Mouse (Mus musculus) forebrain, embryonic 15.5 days (tissue): Measurements from ENCODE around the gene Msh2. TPM values are rescaled to one million over a fixed set of nuclear protein-coding genes. Genes with fewer than 3 reads are reported as not detected.
"Not testable (repeated sequence)": the region's sequence is repeated elsewhere in the genome, so short reads cannot be mapped to it uniquely, and the experiment has no call there.

Source experiments
- ATAC-seq: fragments of 200-750 bp; cut with Nextera tagmentation; replicated peaks from 2 replicates; pipeline ENCODE4 v1.8.0; 2017; ENCODE audit warnings: mild to moderate bottlenecking, moderate TSS enrichment, moderate library complexity
- H3K27ac ChIP-seq: fragments of 300-500 bp; sonication (generic); replicated peaks from 2 replicates; pipeline ENCODE4 v1.5.1; 2015; ENCODE audit warnings: mild to moderate bottlenecking, inconsistent platforms
- H3K27me3 ChIP-seq: fragments of 300-500 bp; sonication (generic); 2 replicates; pipeline ENCODE4 v1.6.1; 2015; ENCODE audit warnings: inconsistent platforms
- H3K36me3 ChIP-seq: fragments of 300-500 bp; sonication (generic); 2 replicates; pipeline ENCODE4 v1.6.1; 2015; ENCODE audit warnings: mild to moderate bottlenecking, inconsistent platforms
- H3K4me1 ChIP-seq: fragments of 300-500 bp; sonication (generic); 2 replicates; pipeline ENCODE4 v1.6.1; 2015; ENCODE audit warnings: inconsistent platforms
- H3K4me2 ChIP-seq: fragments of 300-500 bp; sonication (generic); replicated peaks from 2 replicates; pipeline ENCODE4 v1.6.1; 2015; ENCODE audit warnings: mild to moderate bottlenecking, inconsistent platforms
- H3K4me3 ChIP-seq: fragments of 300-500 bp; sonication (generic); 2 replicates; pipeline ENCODE4 v1.5.1; 2015; ENCODE audit warnings: mild to moderate bottlenecking, inconsistent platforms
- H3K9ac ChIP-seq: fragments of 300-500 bp; sonication (generic); replicated peaks from 2 replicates; pipeline ENCODE4 v1.6.1; 2015; ENCODE audit warnings: mild to moderate bottlenecking, inconsistent platforms
- H3K9me3 ChIP-seq: fragments of 300-500 bp; sonication (generic); 2 replicates; pipeline ENCODE4 v1.6.1; 2016; ENCODE audit warnings: inconsistent platforms
- WGBS: fragments of 180-500 bp; shearing (Covaris S2); methylation state at CpG from one replicate; pipeline ENCODE4 v1.1.7; 2015; ENCODE audit warnings: mixed read lengths; 5-methylcytosine and 5-hydroxymethylcytosine counted together
- polyA plus RNA-seq: library from polyadenylated mRNA; unstranded; fragments of >200 nt; fragmentation: Nextera tagmentation; extraction: Ambion mirVana; gene quantifications from 2 replicates; pipeline ENCODE4 v1.2.1, GENCODE M21; 2015

The Msh2 gene
- polyA plus RNA-seq, 1 experiment from 2014 or later = 77.9 TPM

DNA sequence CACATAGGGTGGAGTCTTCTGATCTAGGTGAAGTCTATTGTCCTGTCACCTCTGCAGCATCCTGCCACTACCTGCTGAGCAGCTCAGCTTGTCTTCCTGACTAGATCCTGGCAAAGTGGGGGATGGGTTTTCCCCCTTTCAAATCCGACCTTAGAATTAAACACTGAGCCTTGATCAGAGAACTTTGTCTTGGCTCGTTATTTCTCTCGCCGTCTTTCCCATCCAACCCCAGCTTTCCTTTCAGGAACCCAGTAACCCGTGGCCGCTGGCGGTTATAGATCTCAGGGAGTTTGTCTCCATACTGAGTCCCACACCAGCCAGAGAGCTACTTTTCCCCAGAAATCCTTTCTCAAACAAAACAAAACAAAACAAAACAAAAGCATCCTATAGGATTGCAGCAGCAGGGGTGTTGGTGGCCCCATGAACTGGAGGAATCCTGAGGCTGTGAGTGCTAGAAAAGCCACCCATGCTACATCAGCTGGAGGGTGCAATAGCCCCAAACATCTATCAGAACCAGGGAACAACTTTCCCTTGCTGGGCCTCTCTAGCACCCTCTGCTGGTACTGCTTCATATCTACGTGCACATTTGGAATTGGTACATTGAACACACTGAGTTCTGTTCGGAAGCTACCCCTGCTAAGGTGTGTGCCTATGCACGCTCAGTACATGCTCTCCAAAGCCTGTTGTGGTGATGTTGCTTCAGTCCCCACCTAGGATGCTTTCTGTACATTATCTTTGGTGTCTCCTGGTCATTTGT, 6.9 kb upstream of the Msh2 start:
- Histone ChIP-seq H3K4me2 (no peak overlapping the region), H3K9me3 (no peaks in the 10 kb centered on the region), H3K36me3 (no peaks in the 10 kb centered on the region), H3K4me3 (no peak overlapping the region), H3K9ac (no peak overlapping the region), H3K4me1 (no peaks in the 10 kb centered on the region), H3K27me3 (no peaks in the 10 kb centered on the region), H3K27ac (no peak overlapping the region)
- 76% methylated on average over 10 of the region's 10 CpGs for WGBS
- no peak for ATAC-seq

DNA sequence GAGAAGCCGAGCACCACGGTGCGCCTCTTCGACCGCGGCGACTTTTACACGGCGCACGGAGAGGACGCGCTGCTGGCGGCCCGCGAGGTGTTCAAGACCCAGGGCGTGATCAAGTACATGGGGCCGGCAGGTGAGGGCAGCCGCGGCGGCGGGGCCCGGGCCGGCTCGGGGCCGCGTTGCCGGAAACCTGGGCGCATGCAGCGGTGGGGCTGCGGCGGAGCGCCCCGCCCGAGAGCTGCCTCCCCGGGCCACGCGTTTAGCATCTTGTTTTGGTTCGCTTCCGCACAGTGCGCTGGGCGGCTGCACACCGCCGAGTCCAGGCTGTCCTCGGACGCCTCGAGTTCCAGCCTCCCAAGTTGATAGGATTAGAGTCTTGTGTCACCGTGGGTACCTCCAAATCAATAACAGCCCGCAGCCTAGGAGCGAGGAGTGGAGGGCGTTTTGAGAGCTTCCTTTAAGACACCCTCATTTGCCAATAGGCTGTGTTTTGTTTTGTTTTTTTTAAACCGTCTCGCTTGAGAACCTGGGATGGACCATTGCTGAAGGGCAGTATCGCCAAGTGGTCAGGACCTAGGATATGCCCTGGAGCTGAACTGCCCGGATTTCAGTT, 652 bp downstream of the Msh2 start:
- H3K27ac ChIP-seq = peak overlapping the region; percentile 84
- peak; percentile 74 for ATAC-seq
- H3K27me3 ChIP-seq = no peaks in the 10 kb centered on the region
- peaks cover 31% of the 10 kb centered on the region for H3K4me1 ChIP-seq
- H3K9me3 ChIP-seq = no peaks in the 10 kb centered on the region
- H3K36me3 ChIP-seq = no peaks in the 10 kb centered on the region
- H3K4me2 ChIP-seq = peak overlapping the region; percentile 69
- peak overlapping the region; percentile 96 for H3K4me3 ChIP-seq
- under 1% methylated on average over 54 of the region's 54 CpGs for WGBS
- H3K9ac ChIP-seq = peak overlapping the region; percentile 77

DNA sequence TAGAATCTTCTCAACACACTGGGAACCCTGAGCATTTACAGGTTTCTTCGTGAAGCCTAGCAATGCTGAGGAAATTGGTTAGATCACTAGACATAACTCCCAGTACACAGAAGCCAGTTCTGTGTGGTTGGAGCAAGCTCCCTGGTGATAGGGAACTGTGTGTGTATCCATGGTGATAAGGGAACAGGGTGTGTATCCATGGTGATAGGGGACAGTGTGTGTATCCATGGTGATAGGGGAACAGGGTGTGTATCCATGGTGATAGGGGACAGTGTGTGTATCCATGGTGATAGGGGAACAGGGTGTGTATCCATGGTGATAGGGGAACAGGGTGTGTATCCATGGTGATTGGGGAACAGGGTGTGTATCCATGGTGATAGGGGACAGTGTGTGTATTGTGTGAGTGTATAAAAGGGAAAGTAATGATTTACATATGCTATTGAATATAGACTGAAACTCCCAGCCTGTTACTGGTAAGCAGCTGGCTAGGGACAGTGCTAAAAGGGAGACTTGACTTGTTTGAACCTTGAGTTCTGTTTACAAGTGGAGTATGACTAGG, 4.9 kb downstream of the Msh2 start:
- H3K9ac ChIP-seq, H3K4me2 ChIP-seq, ATAC-seq, H3K4me3 ChIP-seq, H3K27me3 ChIP-seq, H3K27ac ChIP-seq, H3K9me3 ChIP-seq: not testable (repeated sequence)
- 83% methylated on average over 1 of the region's 1 CpGs for WGBS
- peaks cover 26% of the 10 kb centered on the region for H3K4me1 ChIP-seq
- peaks cover 21% of the 10 kb centered on the region for H3K36me3 ChIP-seq

DNA sequence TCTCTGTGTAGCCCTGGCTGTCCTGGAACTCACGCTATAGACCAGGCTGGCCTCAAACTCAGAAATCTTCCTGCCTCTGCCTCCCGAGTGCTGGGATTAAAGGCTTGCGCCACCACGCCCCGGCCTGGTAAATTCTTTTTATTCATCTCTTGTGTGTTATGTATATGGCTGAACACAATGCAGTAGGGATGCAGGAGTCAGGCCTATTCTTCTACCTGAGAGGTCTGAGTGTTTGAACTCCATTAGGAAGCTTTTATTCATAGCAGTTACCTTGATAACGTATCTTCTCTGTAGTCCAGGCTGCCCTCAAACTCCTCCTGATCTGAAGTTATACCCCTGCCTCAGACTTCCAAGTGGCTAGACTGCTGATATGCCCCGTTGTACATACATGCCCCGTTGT, 5.5 kb downstream of the Msh2 start:
- Histone ChIP-seq H3K4me2 (no peak overlapping the region), H3K4me1 (peaks cover 24% of the 10 kb centered on the region), H3K4me3 (no peak overlapping the region), H3K9ac (no peak overlapping the region), H3K27me3 (no peaks in the 10 kb centered on the region), H3K27ac (no peak overlapping the region), H3K36me3 (peaks cover 27% of the 10 kb centered on the region), H3K9me3 (no peaks in the 10 kb centered on the region)
- no peak for ATAC-seq
- 94% methylated on average over 8 of the region's 8 CpGs for WGBS

DNA sequence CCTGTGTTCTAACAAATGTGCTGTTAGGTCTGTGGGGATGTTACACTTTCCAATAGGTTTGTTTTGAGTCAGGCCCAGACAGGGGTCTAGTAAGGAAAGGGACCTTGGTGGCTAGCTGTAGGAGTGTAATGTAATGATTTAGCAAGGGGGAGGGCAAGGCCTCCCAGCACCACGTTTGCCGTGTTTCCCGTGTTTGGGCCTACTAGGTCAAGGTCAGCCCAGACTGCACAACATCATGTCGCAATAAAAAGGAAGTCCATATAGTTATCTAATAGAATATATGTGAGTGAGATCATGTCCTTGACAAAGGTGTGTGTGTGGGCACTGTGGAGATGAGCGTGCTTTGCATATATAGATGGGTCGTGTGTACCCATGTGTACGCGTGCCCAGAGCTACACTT, 17.1 kb downstream of the Msh2 start:
- Histone ChIP-seq H3K27ac (no peak overlapping the region), H3K4me2 (no peak overlapping the region), H3K9ac (no peak overlapping the region), H3K27me3 (no peaks in the 10 kb centered on the region), H3K4me3 (no peak overlapping the region), H3K36me3 (peaks cover 54% of the 10 kb centered on the region), H3K9me3 (no peaks in the 10 kb centered on the region), H3K4me1 (no peaks in the 10 kb centered on the region)
- 97% methylated on average over 8 of the region's 8 CpGs for WGBS
- ATAC-seq = no peak

DNA sequence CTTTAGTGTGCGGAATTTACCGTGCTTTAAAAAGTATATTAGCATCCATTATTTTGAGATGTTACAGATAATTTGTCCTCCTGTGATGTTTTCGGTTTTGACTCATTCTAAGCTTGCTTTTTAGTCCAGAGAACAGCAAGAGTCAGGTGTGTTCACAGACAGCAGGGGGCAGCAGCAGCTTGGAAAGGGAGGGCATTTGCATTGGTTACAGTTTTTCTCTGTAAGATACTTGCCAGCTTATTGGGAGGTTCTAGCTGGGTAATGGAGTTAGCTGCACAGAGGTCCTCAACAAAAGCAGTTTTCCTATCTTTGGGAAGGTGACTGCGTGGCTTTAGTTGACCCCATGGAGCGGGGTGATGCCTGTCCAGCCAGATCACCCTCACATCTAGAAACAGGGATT, 19.8 kb downstream of the Msh2 start:
- 89% methylated on average over 5 of the region's 5 CpGs for WGBS
- H3K36me3 ChIP-seq = peaks cover 39% of the 10 kb centered on the region
- H3K4me3 ChIP-seq = no peak overlapping the region
- ATAC-seq = peak; percentile 76
- no peak overlapping the region for H3K27ac ChIP-seq
- no peaks in the 10 kb centered on the region for H3K9me3 ChIP-seq
- H3K4me2 ChIP-seq = no peak overlapping the region
- H3K4me1 ChIP-seq = peaks cover 8% of the 10 kb centered on the region
- H3K9ac ChIP-seq = no peak overlapping the region
- no peaks in the 10 kb centered on the region for H3K27me3 ChIP-seq

DNA sequence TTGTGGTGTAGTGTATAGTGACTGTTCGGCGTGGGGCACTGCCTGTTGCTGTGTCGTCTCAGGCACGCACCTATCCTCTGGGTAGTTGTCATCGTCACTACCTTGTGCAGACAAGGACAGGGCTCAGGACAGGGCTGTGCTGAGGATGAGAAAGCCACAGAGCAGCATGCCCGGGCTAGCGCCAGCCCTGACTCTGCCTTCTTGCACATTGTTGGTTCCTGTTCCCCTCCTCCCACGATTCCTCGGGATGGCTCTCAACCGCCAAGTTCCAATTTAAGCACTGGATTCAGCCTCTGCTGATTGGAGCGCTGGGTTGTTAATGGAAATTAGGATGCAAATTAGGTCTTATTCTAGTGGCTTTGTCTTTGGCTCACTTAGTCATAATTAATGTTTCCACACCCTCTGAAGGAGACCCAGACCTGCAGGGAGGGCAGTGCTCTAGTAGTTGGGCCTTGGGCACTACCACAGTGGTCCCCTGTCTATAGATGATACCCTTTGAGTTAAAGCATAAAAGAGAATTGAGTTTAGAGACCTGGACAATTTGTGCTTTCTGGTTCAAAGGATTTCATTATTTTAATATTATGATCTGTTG, 23.8 kb downstream of the Msh2 start:
- Histone ChIP-seq H3K9ac (no peak overlapping the region), H3K4me2 (no peak overlapping the region), H3K27ac (peak overlapping the region; percentile 31; the same call in 1 of the 2 replicates), H3K9me3 (no peaks in the 10 kb centered on the region), H3K4me3 (no peak overlapping the region), H3K36me3 (peaks cover 31% of the 10 kb centered on the region), H3K4me1 (peaks cover 8% of the 10 kb centered on the region), H3K27me3 (no peaks in the 10 kb centered on the region)
- peak; percentile 84 for ATAC-seq
- WGBS = 57% methylated on average over 11 of the region's 11 CpGs

DNA sequence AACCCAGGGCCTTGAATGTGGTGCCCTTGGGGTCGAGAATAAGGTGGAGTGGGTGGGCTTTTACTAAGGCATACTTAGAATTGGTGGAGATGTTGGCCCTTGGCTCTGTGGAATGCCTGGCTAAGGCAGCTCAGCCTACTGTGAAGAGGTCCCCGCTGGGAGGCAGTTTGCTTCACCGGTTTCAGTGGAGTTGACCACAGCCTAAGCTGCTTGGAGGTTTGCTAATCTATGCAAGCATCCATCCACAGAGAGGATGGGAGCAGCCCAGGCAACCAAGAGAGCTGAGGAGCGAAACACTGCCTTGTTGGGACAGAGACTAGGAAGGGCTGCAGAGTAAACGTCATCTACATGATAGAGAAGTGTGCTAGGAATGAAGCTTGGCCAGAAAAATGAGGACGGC, 24.7 kb downstream of the Msh2 start:
- ATAC-seq = no peak
- H3K9me3 ChIP-seq = no peaks in the 10 kb centered on the region
- 88% methylated on average over 6 of the region's 6 CpGs for WGBS
- H3K4me3 ChIP-seq = no peak overlapping the region
- H3K36me3 ChIP-seq = peaks cover 32% of the 10 kb centered on the region
- H3K27me3 ChIP-seq = no peaks in the 10 kb centered on the region
- no peak overlapping the region for H3K27ac ChIP-seq
- no peak overlapping the region for H3K9ac ChIP-seq
- H3K4me1 ChIP-seq = peaks cover 8% of the 10 kb centered on the region
- no peak overlapping the region for H3K4me2 ChIP-seq

DNA sequence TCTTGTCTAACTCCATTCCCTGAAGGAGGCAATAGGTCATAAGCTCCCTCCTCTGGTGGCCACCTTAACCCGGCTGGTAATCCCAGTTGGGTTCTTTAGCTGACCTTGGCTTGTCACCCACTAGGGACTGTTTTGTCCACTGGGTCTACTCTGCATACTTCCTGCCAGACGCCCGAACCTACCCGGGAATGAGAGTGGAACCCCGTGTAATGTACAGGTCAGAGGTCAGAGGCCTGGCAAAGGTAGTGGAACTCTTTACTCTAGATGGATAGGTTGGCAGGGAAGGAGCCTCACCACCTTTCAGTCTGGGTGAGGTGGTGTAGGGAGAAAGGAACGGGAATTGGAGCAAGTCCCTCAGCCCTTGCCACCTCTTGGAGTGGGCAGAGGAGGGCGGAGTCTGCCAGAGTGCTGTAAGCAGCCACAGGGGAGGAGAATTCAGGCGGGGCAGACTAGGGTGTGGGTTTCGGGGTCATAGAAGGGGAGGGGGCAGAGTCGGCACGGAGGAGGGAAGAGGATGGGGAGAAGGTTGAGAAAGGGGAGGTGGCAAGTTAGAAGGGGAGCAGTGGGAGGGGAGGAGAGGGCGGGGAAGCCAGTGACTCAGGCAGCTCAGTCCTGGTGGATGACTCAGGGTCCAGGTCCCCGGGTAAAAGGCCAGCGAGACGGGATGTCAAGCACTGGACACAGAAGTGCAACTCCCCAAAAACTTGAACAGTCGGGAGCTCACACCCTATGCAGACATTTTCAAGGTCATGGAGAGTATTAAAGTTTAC, 27.1 kb downstream of the Msh2 start:
- no peaks in the 10 kb centered on the region for H3K27me3 ChIP-seq
- H3K9me3 ChIP-seq = no peaks in the 10 kb centered on the region
- H3K36me3 ChIP-seq = peaks cover 29% of the 10 kb centered on the region
- WGBS = 87% methylated on average over 16 of the region's 16 CpGs
- peaks cover 8% of the 10 kb centered on the region for H3K4me1 ChIP-seq
- no peak overlapping the region for H3K9ac ChIP-seq
- no peak for ATAC-seq
- no peak overlapping the region for H3K4me3 ChIP-seq
- H3K27ac ChIP-seq = no peak overlapping the region
- H3K4me2 ChIP-seq = no peak overlapping the region

DNA sequence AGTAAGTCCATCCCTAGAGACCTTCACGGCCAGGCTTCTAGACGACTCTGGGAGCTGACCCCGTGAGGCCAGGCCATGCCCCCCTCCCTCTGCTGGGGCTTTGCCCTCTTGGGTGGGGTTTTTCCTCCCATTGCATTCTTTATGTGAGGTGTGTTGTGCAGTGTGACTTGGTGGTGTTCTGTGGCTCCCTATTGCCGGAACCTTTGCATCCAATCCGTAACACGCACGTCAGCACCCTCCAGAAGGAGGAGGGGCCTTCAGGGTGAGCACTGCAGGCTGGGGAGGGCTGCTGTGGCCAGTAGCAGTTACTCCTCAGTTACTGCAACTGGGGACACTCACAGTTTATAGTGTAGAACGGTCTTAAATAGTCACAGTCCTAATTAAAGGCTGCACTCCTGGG, 28.0 kb downstream of the Msh2 start:
- Histone ChIP-seq H3K4me2 (no peak overlapping the region), H3K4me3 (no peak overlapping the region), H3K27me3 (no peaks in the 10 kb centered on the region), H3K36me3 (peaks cover 27% of the 10 kb centered on the region), H3K27ac (no peak overlapping the region; the same call in 1 of the 2 replicates), H3K4me1 (peaks cover 8% of the 10 kb centered on the region), H3K9me3 (no peaks in the 10 kb centered on the region), H3K9ac (no peak overlapping the region)
- ATAC-seq = no peak
- WGBS = 85% methylated on average over 8 of the region's 8 CpGs

DNA sequence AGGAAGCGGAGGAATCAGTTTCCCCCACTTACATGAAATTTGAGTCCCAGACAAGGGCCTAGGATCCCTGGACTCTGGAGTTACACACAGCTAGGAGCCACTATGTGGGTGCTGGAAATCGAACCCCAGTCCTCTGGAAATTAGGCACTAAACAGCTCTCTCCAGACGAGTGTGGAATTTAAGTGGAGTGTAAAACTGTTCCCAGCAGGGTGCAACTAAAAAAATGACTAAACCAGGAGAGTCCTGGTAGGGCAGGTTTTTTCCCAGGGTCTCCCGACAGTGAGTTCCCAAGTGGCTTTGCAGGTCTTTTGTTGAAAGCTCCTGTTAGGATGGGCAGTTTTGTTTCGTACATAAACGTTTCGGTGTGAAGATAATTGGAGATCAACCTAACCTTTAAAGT, 52.6 kb downstream of the Msh2 start:
- no peak overlapping the region for H3K4me3 ChIP-seq
- no peaks in the 10 kb centered on the region for H3K27me3 ChIP-seq
- H3K4me1 ChIP-seq = no peaks in the 10 kb centered on the region
- H3K36me3 ChIP-seq = peaks cover 24% of the 10 kb centered on the region; the same call in 1 of the 2 replicates
- no peaks in the 10 kb centered on the region for H3K9me3 ChIP-seq
- ATAC-seq = no peak
- no peak overlapping the region for H3K9ac ChIP-seq
- no peak overlapping the region for H3K27ac ChIP-seq
- H3K4me2 ChIP-seq = no peak overlapping the region
- WGBS = 78% methylated on average over 7 of the region's 7 CpGs
